Mouse (Mus musculus): ENCODE measurements at regions not wholly inside any gene's neighbourhood (a gene's known extent, or its start where the extent isn't known, plus 50 kb on each side); places are given as distances from the start of the nearest gene placed in this dataset.

GRCm38 (mm10) chr17:15242976-15243635 is 133.6 kb downstream of the Dll1 start:
- TF ChIP-seq CTCF (IDR thresholded peaks at IDR 0.05; ENCODE audit: low read depth) (no peak), EP300 (IDR thresholded peaks at IDR 0.05; ENCODE audit: low read depth) (no peak)

Data from liver, embryonic 14.5 days (tissue).